Mouse (Mus musculus): ENCODE measurements around the gene Zcchc2. TPM values are rescaled to one million over a fixed set of nuclear protein-coding genes. Genes with fewer than 3 reads are reported as not detected.
A peak's percentile ranks its signal among the peaks of the same experiment; 100 is the strongest.

Gene Zcchc2
- 2.5 and 2.6 TPM in 2 replicates for polyA plus RNA-seq (2015; fragmentation: Nextera tagmentation; extraction: Ambion mirVana)

GRCm38 (mm10) chr1:105990138-105990821 is at the start of gene Zcchc2:
Zcchc2 (plus strand) TSS chr1:105990406.
- DNase-seq (ENCODE audit: low spot score) = peak; percentile 99
- H3K4me1 ChIP-seq (replicated peaks; ENCODE audit: insufficient read depth, low read length) = peaks cover 3% of the 10 kb centered on the region
- peak; percentile 94 for ATAC-seq (replicated peaks; ENCODE audit: low FRiP score, low read depth)
- no peaks in the 10 kb centered on the region for H3K9me3 ChIP-seq (replicated peaks; ENCODE audit: low read length)
- H3K4me2 ChIP-seq (ENCODE audit: low read length) = peak within 1 kb of the TSS; percentile 91
- H3K9ac ChIP-seq (ENCODE audit: low read depth, low read length) = peak within 1 kb of the TSS; percentile 86
- WGBS = under 1% methylated on average over 64 of the region's 83 CpGs
- no peaks in the 10 kb centered on the region for H3K36me3 ChIP-seq (ENCODE audit: insufficient read depth, low read length)
- peak within 1 kb of the TSS; percentile 89 for H3K4me3 ChIP-seq (replicated peaks; ENCODE audit: low read depth, low read length)
- peak within 1 kb of the TSS; percentile 95 for H3K27ac ChIP-seq
- TF ChIP-seq CTCF (IDR thresholded peaks at IDR 0.05; ENCODE audit: low read depth) = no peak
- no peaks in the 10 kb centered on the region for H3K27me3 ChIP-seq (ENCODE audit: insufficient read depth, low read length)

- ATAC-seq (replicated peaks; ENCODE audit: low FRiP score, low read depth) (no peak), DNase-seq (ENCODE audit: low spot score) (no peak)
- H3K36me3 ChIP-seq (ENCODE audit: insufficient read depth, low read length) = no peaks in the 10 kb centered on the region
- H3K9ac ChIP-seq (ENCODE audit: low read depth, low read length) = no peak overlapping the region
- TF ChIP-seq CTCF (IDR thresholded peaks at IDR 0.05; ENCODE audit: low read depth) = no peak
- no peak overlapping the region for H3K4me3 ChIP-seq (replicated peaks; ENCODE audit: low read depth, low read length)
- no peaks in the 10 kb centered on the region for H3K9me3 ChIP-seq (replicated peaks; ENCODE audit: low read length)
- no peak overlapping the region for H3K27ac ChIP-seq
- H3K4me2 ChIP-seq (ENCODE audit: low read length) = no peak overlapping the region
- H3K4me1 ChIP-seq (replicated peaks; ENCODE audit: insufficient read depth, low read length) = no peaks in the 10 kb centered on the region
- no peaks in the 10 kb centered on the region for H3K27me3 ChIP-seq (ENCODE audit: insufficient read depth, low read length)
- WGBS = 78% methylated on average over 10 of the region's 10 CpGs
These were observed 45.2 kb upstream of the Zcchc2 start for GRCm38 (mm10) chr1:105944927-105945580.

- 61% methylated on average over 13 of the region's 13 CpGs for WGBS
- Histone ChIP-seq H3K9ac (ENCODE audit: low read depth, low read length) (no peak overlapping the region), H3K9me3 (replicated peaks; ENCODE audit: low read length) (no peaks in the 10 kb centered on the region), H3K27me3 (ENCODE audit: insufficient read depth, low read length) (no peaks in the 10 kb centered on the region), H3K36me3 (ENCODE audit: insufficient read depth, low read length) (no peaks in the 10 kb centered on the region), H3K27ac (no peak overlapping the region), H3K4me1 (replicated peaks; ENCODE audit: insufficient read depth, low read length) (no peaks in the 10 kb centered on the region), H3K4me3 (replicated peaks; ENCODE audit: low read depth, low read length) (no peak overlapping the region), H3K4me2 (ENCODE audit: low read length) (no peak overlapping the region)
- TF ChIP-seq CTCF (IDR thresholded peaks at IDR 0.05; ENCODE audit: low read depth) = peak; percentile 40; the same call in 1 of the 2 replicates
- no peak for DNase-seq (ENCODE audit: low spot score)
- no peak for ATAC-seq (replicated peaks; ENCODE audit: low FRiP score, low read depth)
These were observed 43.3 kb upstream of the Zcchc2 start for GRCm38 (mm10) chr1:105946581-105947540.

- 58% methylated on average over 6 of the region's 6 CpGs for WGBS
- no peak for TF ChIP-seq CTCF (IDR thresholded peaks at IDR 0.05; ENCODE audit: low read depth)
- Histone ChIP-seq H3K9me3 (replicated peaks; ENCODE audit: low read length) (no peaks in the 10 kb centered on the region), H3K27me3 (ENCODE audit: insufficient read depth, low read length) (no peaks in the 10 kb centered on the region), H3K36me3 (ENCODE audit: insufficient read depth, low read length) (no peaks in the 10 kb centered on the region), H3K27ac (no peak overlapping the region), H3K9ac (ENCODE audit: low read depth, low read length) (no peak overlapping the region), H3K4me2 (ENCODE audit: low read length) (no peak overlapping the region), H3K4me3 (replicated peaks; ENCODE audit: low read depth, low read length) (no peak overlapping the region), H3K4me1 (replicated peaks; ENCODE audit: insufficient read depth, low read length) (no peaks in the 10 kb centered on the region)
- ATAC-seq (replicated peaks; ENCODE audit: low FRiP score, low read depth) = 0 out of 2 replicates have a peak, but pooled peaks have one; percentile 29
- DNase-seq (ENCODE audit: low spot score) = no peak
These were observed 41.9 kb upstream of the Zcchc2 start for GRCm38 (mm10) chr1:105948352-105948751.

- Histone ChIP-seq H3K4me2 (ENCODE audit: low read length) (no peak overlapping the region), H3K36me3 (ENCODE audit: insufficient read depth, low read length) (no peaks in the 10 kb centered on the region), H3K9me3 (replicated peaks; ENCODE audit: low read length) (no peaks in the 10 kb centered on the region), H3K4me1 (replicated peaks; ENCODE audit: insufficient read depth, low read length) (no peaks in the 10 kb centered on the region), H3K9ac (ENCODE audit: low read depth, low read length) (no peak overlapping the region), H3K4me3 (replicated peaks; ENCODE audit: low read depth, low read length) (no peak overlapping the region), H3K27ac (no peak overlapping the region), H3K27me3 (ENCODE audit: insufficient read depth, low read length) (no peaks in the 10 kb centered on the region)
- no peak for ATAC-seq (replicated peaks; ENCODE audit: low FRiP score, low read depth)
- no peak for TF ChIP-seq CTCF (IDR thresholded peaks at IDR 0.05; ENCODE audit: low read depth)
- WGBS = 63% methylated on average over 2 of the region's 2 CpGs
- DNase-seq (ENCODE audit: low spot score) = no peak
These were observed 36.6 kb upstream of the Zcchc2 start for GRCm38 (mm10) chr1:105953588-105953987.

- ATAC-seq (replicated peaks; ENCODE audit: low FRiP score, low read depth) (no peak), DNase-seq (ENCODE audit: low spot score) (no peak)
- Histone ChIP-seq H3K27me3 (ENCODE audit: insufficient read depth, low read length) (no peaks in the 10 kb centered on the region), H3K4me1 (replicated peaks; ENCODE audit: insufficient read depth, low read length) (no peaks in the 10 kb centered on the region), H3K27ac (no peak overlapping the region), H3K9me3 (replicated peaks; ENCODE audit: low read length) (no peaks in the 10 kb centered on the region), H3K9ac (ENCODE audit: low read depth, low read length) (no peak overlapping the region), H3K36me3 (ENCODE audit: insufficient read depth, low read length) (no peaks in the 10 kb centered on the region), H3K4me2 (ENCODE audit: low read length) (no peak overlapping the region), H3K4me3 (replicated peaks; ENCODE audit: low read depth, low read length) (no peak overlapping the region)
- no peak for TF ChIP-seq CTCF (IDR thresholded peaks at IDR 0.05; ENCODE audit: low read depth)
These were observed 36.2 kb upstream of the Zcchc2 start for GRCm38 (mm10) chr1:105954047-105954446.
